Mouse (Mus musculus) lung, embryonic 16.5 days (tissue): ENCODE results near the gene Wdr12. TPM values are rescaled to one million over a fixed set of nuclear protein-coding genes. Genes with fewer than 3 reads are reported as not detected.
"Not testable (repeated sequence)": the region's sequence is repeated elsewhere in the genome, so short reads cannot be mapped to it uniquely, and the experiment has no call there.

Experiments
- ATAC-seq: fragments of 200-750 bp; cut with Nextera tagmentation; 2 replicates; pipeline ENCODE4 v1.8.0; 2017; ENCODE audit warnings: low read depth, mild to moderate bottlenecking, moderate library complexity
- H3K27ac ChIP-seq: fragments of 300-500 bp; sonication (generic); 2 replicates; pipeline ENCODE4 v1.5.1; 2014; ENCODE audit warnings: mild to moderate bottlenecking, control low read depth, low read length
- H3K27me3 ChIP-seq: fragments of 300-500 bp; sonication (generic); 2 replicates; pipeline ENCODE4 v1.6.1; 2014; ENCODE audit warnings: low read depth, low read length, mixed read lengths; ENCODE audit not compliant: control insufficient read depth, insufficient read depth
- H3K36me3 ChIP-seq: fragments of 300-500 bp; sonication (generic); 2 replicates; pipeline ENCODE4 v1.6.1; 2014; ENCODE audit warnings: low read length; ENCODE audit not compliant: control insufficient read depth, insufficient read depth
- H3K4me1 ChIP-seq: fragments of 300-500 bp; sonication (generic); replicated peaks from 2 replicates; pipeline ENCODE4 v1.6.1; 2014; ENCODE audit warnings: low read length, mixed read lengths; ENCODE audit not compliant: control insufficient read depth, insufficient read depth
- H3K4me2 ChIP-seq: fragments of 300-500 bp; sonication (generic); 2 replicates; pipeline ENCODE4 v1.6.1; 2014; ENCODE audit warnings: low read depth, low read length, control low read depth
- H3K4me3 ChIP-seq: fragments of 300-500 bp; sonication (generic); 2 replicates; pipeline ENCODE4 v1.5.1; 2014; ENCODE audit warnings: mild to moderate bottlenecking, low read length, control low read depth
- H3K9ac ChIP-seq: fragments of 300-500 bp; sonication (generic); 2 replicates; pipeline ENCODE4 v1.6.1; 2014; ENCODE audit warnings: low read length, control low read depth
- H3K9me3 ChIP-seq: fragments of 300-500 bp; sonication (generic); 2 replicates; pipeline ENCODE4 v1.6.1; 2016; ENCODE audit warnings: low read length; ENCODE audit not compliant: control insufficient read depth
- WGBS: fragments of 180-500 bp; shearing (Covaris S2); extraction: QIAGEN DNeasy Blood & Tissue Kit; methylation state at CpG from one replicate; pipeline ENCODE4 v1.1.7; 2014; 5-methylcytosine and 5-hydroxymethylcytosine counted together
- polyA plus RNA-seq: library from polyadenylated mRNA; unstranded; fragments of >200 nt; fragmentation: Nextera tagmentation; extraction: Ambion mirVana; gene quantifications from 2 replicates; pipeline ENCODE4 v1.2.1, GENCODE M21; 2015

Wdr12 gene
- polyA plus RNA-seq, 1 experiment from 2014 or later, result 39.3 TPM

DNA sequence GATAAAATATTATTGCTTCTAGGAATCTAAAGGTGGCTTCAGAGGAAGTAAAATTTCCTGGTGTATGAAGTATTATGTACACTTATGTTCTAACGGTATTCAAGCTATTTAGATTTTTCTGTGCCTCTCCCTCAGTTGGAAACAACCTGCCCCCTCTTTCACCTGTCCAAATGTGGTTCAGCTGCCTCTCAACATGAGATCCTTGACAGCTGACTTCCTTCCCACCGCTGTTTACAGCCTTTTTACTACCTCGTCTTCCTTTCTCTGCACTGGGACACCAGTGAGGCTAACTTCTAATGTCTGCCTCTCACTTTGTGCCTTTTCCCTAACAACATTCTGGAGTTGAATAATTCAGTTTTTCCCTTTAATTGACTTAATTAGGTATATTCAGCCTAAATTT is 22.9 kb downstream of the Wdr12 start:
- peaks cover 7% of the 10 kb centered on the region; the same call in 1 of the 2 replicates for H3K36me3 ChIP-seq
- H3K4me1 ChIP-seq, result no peaks in the 10 kb centered on the region
- H3K9ac ChIP-seq, result no peak overlapping the region
- no peak overlapping the region for H3K27ac ChIP-seq
- no peak overlapping the region for H3K4me3 ChIP-seq
- 80% methylated on average over 3 of the region's 3 CpGs for WGBS
- H3K4me2 ChIP-seq, result no peak overlapping the region
- no peaks in the 10 kb centered on the region for H3K9me3 ChIP-seq
- H3K27me3 ChIP-seq, result no peaks in the 10 kb centered on the region
- ATAC-seq, result no peak

DNA sequence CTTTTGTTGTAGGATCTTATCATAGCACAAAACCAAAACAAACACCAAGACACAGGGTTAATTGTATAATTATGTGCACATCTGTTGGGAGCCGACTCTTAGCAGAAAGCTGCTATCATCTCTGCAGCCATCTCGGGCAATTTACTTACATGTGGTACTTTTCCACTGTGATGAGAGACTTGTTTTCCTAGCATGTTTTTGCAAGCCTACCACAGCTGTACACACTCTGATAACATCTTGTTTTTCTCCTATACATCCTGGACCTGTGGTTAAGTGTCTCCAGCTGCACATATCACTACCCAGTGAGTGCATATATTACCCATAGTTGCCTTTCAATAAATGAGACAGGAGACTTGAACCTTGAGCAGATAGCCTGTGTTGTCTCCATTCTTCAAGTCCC is 23.5 kb downstream of the Wdr12 start:
- no peaks in the 10 kb centered on the region for H3K27me3 ChIP-seq
- H3K27ac ChIP-seq, result no peak overlapping the region
- no peak overlapping the region for H3K4me3 ChIP-seq
- H3K4me2 ChIP-seq, result no peak overlapping the region
- no peak for ATAC-seq
- WGBS, result 62% methylated on average over 2 of the region's 2 CpGs
- no peaks in the 10 kb centered on the region for H3K4me1 ChIP-seq
- H3K9ac ChIP-seq, result no peak overlapping the region
- no peaks in the 10 kb centered on the region for H3K9me3 ChIP-seq
- H3K36me3 ChIP-seq, result peaks cover 6% of the 10 kb centered on the region; the same call in 1 of the 2 replicates

DNA sequence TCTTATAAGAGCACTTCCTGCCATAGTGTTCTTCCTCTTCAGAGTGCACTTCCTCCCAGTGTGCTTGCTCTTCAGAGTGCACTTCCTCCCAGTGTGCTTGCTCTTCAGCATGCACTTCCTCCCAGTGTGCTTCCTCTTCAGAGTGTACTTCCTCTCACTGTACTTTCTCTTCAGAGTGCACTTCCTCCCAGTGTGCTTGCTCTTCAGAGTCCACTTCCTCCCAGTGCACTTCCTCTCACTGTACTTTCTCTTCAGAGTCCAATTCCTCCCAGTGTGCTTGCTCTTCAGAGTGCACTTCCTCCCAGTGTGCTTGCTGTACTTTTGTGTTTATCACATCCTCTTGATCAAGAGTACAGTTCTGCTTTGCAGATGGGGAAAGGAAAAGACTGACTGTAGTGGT is 27.7 kb downstream of the Wdr12 start:
- H3K27ac ChIP-seq, H3K9ac ChIP-seq, H3K4me3 ChIP-seq, H3K27me3 ChIP-seq, ATAC-seq, H3K9me3 ChIP-seq, H3K4me2 ChIP-seq, H3K4me1 ChIP-seq, H3K36me3 ChIP-seq: not testable (repeated sequence)

DNA sequence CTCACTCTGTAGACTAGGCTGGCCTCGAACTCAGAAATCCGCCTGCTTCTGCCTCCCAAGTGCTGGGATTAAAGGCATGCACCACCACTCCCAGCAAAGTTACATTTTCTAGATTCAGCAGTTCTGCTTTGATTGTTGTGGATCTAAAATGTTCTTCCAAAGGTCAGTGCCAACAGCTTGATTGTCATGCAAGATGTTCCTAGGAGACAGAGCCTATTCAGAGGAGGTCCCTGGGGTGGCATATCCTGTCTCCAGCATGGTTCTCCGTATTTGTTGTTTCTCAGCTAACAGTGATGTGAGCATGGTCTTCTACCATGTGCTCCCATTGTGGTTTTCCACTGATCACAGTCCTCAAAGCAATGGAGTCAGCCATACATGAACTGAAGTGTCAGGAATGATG is 42.1 kb downstream of the Wdr12 start:
- 78% methylated on average over 3 of the region's 3 CpGs for WGBS
- Histone ChIP-seq H3K27me3 (no peaks in the 10 kb centered on the region), H3K9me3 (no peaks in the 10 kb centered on the region), H3K9ac (no peak overlapping the region), H3K4me1 (no peaks in the 10 kb centered on the region), H3K4me2 (no peak overlapping the region), H3K36me3 (no peaks in the 10 kb centered on the region), H3K27ac (no peak overlapping the region), H3K4me3 (no peak overlapping the region)
- ATAC-seq, result no peak

DNA sequence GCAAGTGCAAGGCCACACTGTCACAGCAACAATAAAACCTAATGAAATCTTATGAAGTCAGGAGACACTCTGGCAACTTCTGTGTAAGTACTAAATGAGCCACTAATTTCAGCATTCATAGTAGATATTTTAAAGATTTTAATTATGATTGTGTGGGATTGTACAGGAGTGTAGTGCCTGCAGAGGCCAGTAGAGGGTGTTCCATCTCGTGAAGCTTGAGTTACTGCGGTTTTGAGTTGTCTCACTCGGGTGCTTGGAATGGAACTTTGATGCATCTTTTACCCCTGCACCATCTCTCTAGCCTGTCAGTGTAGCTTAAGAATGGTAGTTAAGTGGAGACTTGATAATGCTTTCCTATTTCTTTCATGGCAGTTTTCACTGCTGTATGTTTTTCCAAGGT is 43.8 kb downstream of the Wdr12 start:
- no peak overlapping the region for H3K4me3 ChIP-seq
- H3K9me3 ChIP-seq, result no peaks in the 10 kb centered on the region
- ATAC-seq, result no peak
- no peak overlapping the region for H3K9ac ChIP-seq
- no peaks in the 10 kb centered on the region for H3K27me3 ChIP-seq
- no peaks in the 10 kb centered on the region for H3K36me3 ChIP-seq
- no peak overlapping the region for H3K27ac ChIP-seq
- 29% methylated on average over 3 of the region's 3 CpGs for WGBS
- no peak overlapping the region for H3K4me2 ChIP-seq
- H3K4me1 ChIP-seq, result no peaks in the 10 kb centered on the region

DNA sequence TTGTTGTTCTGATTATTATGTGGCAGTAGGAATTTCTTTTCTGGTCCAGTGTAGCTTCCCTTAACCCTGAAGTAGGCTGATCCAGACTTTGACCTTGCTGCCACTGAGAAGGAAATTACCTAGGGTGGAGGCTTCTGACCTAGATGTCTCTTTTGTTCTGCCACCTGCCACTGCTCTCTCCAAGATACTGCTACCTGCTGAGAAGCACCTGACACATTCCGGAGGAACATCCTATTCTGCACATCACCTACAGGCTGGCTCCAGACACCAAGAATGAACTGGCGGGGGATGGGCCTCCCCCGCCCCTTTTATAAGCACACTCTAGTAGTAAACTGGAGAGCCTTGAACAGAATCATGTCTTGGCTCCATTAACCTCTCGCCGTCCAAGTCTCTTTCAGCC is 51.0 kb downstream of the Wdr12 start:
- not testable (repeated sequence) for H3K9ac ChIP-seq, H3K4me2 ChIP-seq, H3K9me3 ChIP-seq, H3K4me1 ChIP-seq, H3K27ac ChIP-seq, H3K27me3 ChIP-seq, H3K4me3 ChIP-seq, ATAC-seq, H3K36me3 ChIP-seq
- WGBS, result 89% methylated on average over 5 of the region's 5 CpGs

DNA sequence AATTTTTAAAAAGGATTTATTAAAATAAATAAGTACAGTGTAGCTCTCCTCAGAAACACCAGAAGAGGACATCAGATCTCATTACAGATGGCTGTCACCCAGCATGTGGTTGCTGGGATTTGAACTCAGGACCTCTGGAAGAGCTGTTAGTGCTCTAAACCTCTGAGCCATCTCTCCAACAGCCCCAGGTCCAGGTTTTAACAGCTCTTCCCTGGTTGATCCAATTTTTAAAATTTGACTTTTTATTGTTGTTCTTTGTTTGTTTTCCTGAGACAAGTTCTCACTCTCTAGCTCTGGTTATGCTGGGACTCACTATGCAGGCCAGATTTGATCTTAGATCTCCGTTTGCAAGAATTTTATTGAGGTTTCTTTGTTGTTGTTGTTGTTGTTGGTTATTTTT is 53.9 kb downstream of the Wdr12 start:
- H3K4me2 ChIP-seq, result no peak overlapping the region
- no peak for ATAC-seq
- peaks cover 13% of the 10 kb centered on the region for H3K27me3 ChIP-seq
- no peaks in the 10 kb centered on the region for H3K9me3 ChIP-seq
- no peak overlapping the region for H3K4me3 ChIP-seq
- peaks cover 4% of the 10 kb centered on the region; the same call in 1 of the 2 replicates for H3K4me1 ChIP-seq
- no peaks in the 10 kb centered on the region for H3K36me3 ChIP-seq
- WGBS, result 84% methylated on average over 1 of the region's 1 CpGs
- no peak overlapping the region for H3K9ac ChIP-seq
- no peak overlapping the region for H3K27ac ChIP-seq

DNA sequence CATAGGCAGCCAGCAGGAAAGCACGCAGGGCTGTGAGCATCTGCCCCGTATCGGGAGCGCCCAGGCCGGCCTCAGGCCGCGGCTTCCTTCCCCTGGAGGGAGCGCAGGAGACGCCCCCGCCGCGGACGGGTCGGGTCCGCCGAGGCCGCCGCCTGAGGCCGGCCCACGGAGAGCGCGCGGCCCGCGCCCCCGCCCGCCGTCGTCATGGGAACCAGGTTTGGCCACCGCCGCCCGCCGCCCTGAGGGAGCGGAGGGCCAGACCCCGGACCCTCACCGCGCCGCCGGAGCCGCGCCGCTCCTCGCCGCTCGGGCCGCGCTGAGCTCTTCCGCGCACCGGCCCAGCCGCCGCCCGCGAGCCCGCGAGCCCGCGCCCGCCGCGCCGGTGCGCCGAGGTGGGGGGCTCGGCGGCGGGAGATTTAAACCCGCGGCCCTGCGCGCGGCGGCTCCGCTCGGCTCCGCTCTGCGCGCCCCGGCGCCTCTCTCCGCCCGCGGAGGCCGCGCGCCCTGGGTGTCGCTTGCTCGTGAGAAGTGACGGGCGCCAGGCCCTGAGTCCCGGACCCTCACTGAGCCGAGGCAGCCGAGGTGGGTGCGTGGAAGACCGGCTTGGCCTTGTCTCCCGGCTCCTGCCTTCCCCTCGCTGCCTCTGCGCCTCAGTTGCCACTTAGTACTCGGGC is 55.5 kb downstream of the Wdr12 start, which contains the start of gene Ica1l:
Gene Ica1l, minus strand, starts transcription at position 389 of the 674 bp plus-strand sequence.
- peak; percentile 87 for ATAC-seq
- Histone ChIP-seq H3K9me3 (no peaks in the 10 kb centered on the region), H3K36me3 (no peaks in the 10 kb centered on the region), H3K4me1 (peaks cover 4% of the 10 kb centered on the region; the same call in 1 of the 2 replicates), H3K4me2 (peak within 1 kb of the TSS; percentile 99), H3K9ac (peak within 1 kb of the TSS; percentile 75), H3K4me3 (peak within 1 kb of the TSS; percentile 74), H3K27me3 (peaks cover 13% of the 10 kb centered on the region), H3K27ac (no peak within 1 kb of the TSS)
- WGBS, result under 1% methylated on average over 79 of the region's 99 CpGs

DNA sequence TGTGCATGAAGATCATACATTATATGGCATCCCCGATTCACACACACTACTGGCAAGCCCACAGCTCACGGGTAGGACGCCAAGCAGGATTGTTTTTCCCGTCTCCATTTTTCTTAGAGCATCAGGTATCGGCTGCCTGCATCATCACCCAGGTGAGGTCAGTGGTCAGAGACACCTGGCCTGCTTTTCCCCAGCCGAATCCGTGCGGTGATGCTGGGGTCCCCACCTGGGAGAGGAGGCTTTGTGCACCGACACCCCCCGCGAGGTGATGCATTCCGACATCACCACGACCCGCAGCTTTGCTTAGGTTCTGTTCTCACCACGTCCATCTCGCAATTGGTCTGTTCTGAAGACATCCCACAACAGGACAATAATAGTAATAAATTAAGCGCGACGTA is 56.0 kb downstream of the Wdr12 start:
- Histone ChIP-seq H3K9ac (peak overlapping the region; percentile 75), H3K27ac (no peak overlapping the region), H3K27me3 (peaks cover 13% of the 10 kb centered on the region), H3K4me2 (peak overlapping the region; percentile 99), H3K4me1 (peaks cover 4% of the 10 kb centered on the region; the same call in 1 of the 2 replicates), H3K36me3 (no peaks in the 10 kb centered on the region), H3K9me3 (no peaks in the 10 kb centered on the region), H3K4me3 (peak overlapping the region; percentile 74)
- peak; percentile 17; the same call in 1 of the 2 replicates for ATAC-seq
- 2% methylated on average over 19 of the region's 19 CpGs for WGBS
